Mouse (Mus musculus) brain, embryonic 14.5 days (tissue): ENCODE data around the gene Yipf4.

Experiments used
- CTCF ChIP-seq: fragments of 200-500 bp; IDR thresholded peaks from 2 replicates; pipeline ENCODE4 v1.5.1; 2012; ENCODE audit warnings: inconsistent platforms, mild to moderate bottlenecking, moderate library complexity, borderline replicate concordance; ENCODE audit not compliant: insufficient read depth, insufficient read length; ENCODE audit errors: extremely low read depth
- POLR2A ChIP-seq: fragments of 200-500 bp; IDR thresholded peaks from 2 replicates; pipeline ENCODE4 v1.6.1; 2012; ENCODE audit warnings: mild to moderate bottlenecking, inconsistent platforms, borderline replicate concordance; ENCODE audit not compliant: poor library complexity, insufficient read depth, insufficient read length, severe bottlenecking; ENCODE audit errors: extremely low read depth

GRCm38 (mm10) chr17:74508600-74508999 lies 19.3 kb downstream of the Yipf4 start:
- TF ChIP-seq CTCF = no peak
- no peak for TF ChIP-seq POLR2A
